Mouse (Mus musculus): Measurements from ENCODE around the gene Fam13a.

DNA sequence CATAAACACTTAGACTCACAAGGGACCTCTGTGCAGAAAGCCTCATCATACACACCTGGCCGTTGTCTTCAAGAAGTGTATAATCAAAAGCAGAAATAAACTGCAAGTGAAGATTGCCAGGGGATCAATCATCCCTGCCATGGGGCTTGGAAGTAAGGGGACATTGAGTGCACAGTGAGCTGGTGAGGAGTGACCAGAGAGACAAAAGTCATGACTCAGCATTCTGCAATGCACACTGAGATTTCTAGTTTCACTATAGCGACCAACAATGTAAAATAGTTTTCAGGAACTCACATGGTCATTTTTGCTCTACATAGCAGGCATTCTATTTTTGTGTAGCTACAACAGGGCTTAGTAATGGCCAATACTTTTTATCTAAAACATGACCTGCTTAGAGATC lies 1.7 kb downstream of the Fam13a start:
- TF ChIP-seq CTCF (IDR thresholded peaks at IDR 0.05; ENCODE audit: low read depth) (no peak), EP300 (IDR thresholded peaks at IDR 0.05; ENCODE audit: low read depth) (no peak)

Data from heart, postnatal 0 days (tissue).